Mouse (Mus musculus): ENCODE results near the gene Becn1.

The Becn1 gene

DNA sequence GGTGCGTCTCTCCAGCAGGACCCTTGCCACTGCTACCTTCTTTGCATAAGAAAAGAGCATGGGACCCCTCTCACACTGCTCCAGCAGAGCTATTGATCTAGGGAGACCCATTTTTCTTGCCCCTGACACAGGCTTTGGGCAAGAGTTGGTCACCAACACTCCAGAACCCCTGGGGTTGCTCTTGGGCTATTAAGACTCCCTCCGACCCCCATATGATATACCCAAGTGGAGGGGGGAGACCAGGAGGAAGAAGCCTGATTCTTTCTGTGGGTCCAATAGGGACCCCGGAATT is 38.2 kb downstream of the Becn1 start:
- DNase-seq = no peak

DNA sequence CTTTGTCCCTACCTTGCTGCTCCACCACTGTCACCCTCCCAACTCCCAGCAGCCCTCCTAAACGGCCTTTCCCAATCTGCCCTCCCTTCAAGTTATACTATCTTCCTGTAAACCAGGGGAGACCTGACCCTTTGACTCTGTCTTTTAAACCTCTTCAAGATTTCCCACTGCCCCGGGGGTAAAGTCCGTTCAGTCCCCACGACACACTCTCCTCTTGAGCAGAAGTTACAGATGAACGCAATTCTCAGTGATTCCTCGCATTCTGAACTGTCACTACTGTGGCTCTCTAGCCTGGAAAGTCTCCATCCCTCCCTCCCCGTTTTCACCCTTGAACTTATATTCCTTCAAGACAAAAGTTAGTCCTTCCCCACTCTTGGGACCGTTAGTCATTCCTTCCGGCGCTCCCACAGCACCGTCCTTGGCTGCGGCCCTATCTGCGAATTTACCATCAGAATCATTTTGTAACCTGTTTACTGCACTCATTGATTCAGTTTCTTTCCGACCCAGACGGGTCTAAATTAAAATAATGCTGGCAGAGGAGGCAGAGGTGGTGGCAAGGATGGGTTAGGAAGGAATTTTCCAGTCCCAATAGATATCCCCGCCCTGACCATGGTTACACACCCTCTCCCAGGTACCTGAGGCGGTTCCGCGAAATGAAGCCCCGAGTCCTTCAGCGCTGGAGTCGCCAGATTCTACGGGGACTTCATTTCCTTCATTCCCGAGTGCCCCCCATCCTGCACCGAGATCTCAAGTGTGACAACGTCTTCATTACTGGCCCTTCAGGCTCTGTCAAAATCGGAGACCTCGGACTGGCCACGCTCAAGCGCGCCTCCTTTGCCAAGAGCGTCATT is 38.7 kb downstream of the Becn1 start:
- no peak for DNase-seq

DNA sequence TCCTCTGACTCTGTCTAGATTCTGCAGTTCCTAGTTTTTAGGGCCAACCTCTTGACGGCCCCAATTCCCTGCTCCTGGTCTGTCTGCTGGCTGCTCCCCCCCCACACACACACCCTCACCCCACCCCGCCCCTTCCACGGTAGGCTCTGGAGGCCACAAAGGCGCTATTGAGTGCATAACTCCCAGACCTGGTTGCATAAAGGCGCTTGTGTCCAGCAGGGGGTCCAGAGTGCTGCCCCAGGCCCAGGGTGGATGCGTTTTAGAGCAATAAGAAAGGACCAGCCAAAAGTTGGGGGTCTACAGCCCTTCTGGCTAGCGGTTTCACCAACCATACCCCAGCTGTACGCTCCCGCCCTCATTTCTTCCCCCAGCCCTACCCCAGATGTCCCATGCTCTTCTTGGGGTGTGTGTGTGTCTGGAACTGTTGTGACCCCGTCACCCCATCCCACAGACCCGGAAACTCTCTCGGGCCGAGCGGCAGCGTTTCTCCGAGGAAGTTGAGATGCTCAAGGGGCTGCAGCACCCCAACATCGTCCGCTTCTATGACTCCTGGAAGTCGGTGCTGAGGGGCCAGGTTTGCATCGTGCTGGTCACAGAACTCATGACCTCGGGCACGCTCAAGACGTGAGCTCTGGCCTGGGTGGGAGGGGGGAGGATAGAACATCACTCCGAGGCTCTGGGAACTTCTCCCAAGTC is 39.7 kb downstream of the Becn1 start:
- DNase-seq = no peak

DNA sequence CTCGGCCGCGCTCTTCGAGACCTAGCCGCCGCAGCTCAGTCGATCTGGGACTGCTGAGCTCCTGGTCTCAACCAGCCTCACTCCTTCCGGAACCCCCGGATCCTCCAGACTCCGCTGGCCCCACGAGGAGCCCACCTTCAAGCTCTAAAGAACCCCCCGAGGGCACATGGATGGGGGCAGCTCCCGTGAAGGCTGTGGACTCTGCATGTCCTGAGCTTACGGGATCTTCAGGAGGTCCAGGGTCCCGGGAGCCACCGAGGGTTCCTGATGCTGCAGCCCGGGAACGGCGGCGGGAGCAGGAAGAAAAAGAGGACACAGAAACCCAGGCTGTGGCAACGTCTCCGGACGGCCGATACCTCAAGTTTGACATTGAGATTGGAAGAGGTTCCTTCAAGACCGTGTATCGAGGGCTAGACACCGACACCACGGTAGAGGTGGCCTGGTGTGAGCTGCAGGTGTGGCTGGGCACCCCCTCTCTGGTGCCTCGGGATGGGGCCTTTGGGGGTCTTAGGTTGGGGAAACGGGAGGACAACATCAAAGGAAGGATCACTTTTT is 41.2 kb downstream of the Becn1 start:
- no peak for DNase-seq

GRCm38 (mm10) chr11:101259948-101260825 is 41.9 kb downstream of the Becn1 start, which contains the start of gene Wnk4:
TSS of gene Wnk4 (plus strand) at chr11:101260567.
- DNase-seq = no peak

- DNase-seq = no peak
Observed at GRCm38 (mm10) chr11:101259261-101259712, 42.8 kb downstream of the Becn1 start.

DNA sequence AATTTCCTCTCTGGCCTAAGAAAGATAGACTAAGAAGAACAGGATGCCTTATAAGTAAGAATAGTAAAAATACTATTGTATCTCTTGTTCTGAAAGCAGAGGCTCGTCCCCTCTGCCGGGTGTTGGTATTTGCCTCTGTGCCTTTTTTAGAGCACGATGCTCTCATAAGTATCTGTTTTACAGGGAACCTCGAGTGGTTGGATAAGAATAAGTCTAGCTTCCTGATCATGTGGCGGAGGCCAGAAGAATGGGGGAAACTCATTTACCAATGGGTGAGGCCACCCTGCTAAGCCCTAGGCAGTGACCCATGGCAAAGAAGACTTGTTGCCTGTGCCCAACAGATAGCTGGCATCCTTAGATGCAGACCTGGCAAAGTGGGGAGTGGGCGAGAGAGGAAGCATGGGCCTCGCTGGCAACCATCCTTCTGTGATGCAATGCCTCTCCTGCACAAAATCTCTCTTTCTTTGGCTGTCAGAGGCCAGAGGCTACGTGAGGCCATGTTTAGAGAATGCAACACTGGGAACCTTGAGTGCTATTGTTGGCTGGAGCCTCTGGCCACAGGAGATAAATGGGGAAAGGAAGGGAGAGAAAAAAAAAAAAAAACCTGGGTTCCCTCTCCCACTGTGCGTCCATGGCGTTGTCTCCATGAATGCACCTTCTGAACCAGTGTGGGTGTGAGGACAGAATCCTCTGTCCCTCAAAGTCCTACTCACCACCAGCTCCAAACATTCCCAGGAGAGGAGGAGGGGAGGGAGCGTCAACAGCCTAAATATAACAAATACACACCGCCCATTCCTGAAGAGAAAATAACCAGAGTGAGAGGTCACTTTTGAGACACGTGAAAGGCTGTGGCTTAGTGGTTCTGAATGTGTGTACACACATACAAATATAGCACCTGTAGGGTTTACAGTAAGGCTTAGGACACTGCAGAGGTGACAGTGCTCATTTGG is 46.0 kb downstream of the Becn1 start:
- DNase-seq = no peak

DNA sequence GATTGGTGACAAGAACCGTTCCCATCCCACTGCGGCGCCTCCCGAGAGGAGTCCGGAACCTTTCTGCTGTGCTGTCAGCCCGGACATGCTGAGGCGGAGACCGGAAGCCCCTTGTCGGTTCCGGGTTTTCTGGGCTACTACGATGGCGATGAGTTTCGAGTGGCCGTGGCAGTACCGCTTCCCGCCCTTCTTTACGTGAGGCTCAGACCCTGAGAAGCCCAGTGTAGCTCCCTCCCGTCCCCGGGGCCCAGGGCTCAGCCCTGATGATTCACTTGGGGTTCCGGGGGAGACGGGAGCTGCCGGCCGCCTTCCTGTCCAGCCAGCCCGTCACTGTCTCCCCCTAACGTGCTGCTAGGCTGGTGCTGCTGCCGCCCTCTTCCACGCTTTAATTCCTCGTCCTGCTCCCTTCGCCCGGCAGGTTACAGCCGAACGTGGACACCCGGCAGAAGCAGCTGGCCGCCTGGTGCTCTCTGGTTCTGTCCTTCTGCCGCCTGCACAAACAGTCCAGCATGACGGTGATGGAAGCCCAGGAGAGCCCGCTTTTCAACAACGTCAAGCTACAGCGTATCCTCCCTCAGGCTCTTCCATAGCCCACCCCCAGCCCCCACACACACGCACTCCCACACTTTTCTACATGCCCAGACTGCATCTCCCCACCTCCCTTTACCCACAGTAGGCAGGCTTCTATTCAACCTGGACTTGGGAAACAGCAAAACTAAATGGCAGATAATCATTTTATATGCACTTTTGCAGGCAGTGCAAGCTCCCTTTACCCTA is 48.3 kb downstream of the Becn1 start, which contains the start of gene Vps25:
TSS of gene Vps25 (plus strand) at position 95 of the 777 bp plus-strand sequence.
- peak; percentile 66 to 82 for DNase-seq

DNA sequence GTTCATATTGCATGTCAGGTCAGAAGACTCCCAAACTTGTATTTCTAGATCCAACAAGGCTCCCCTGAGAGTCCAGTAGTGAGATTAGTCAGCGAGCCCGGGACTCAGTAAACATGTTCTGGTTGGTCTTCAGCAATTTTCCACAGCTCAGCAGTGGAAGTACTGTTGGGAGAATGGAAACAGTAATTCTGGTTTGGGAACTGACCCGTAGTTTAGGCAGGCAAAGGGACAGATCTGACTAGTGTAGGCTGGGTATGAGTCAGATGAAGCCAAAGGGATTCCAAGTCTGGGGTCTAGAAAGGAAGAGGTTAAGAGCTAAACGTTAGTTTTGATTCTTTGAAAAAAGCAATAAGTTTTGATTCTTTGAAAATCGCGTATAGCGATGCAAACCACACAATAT is 49.1 kb downstream of the Becn1 start:
- DNase-seq = no peak

- no peak for DNase-seq
Observed at GRCm38 (mm10) chr11:101251031-101251430, 51.1 kb downstream of the Becn1 start.

DNA sequence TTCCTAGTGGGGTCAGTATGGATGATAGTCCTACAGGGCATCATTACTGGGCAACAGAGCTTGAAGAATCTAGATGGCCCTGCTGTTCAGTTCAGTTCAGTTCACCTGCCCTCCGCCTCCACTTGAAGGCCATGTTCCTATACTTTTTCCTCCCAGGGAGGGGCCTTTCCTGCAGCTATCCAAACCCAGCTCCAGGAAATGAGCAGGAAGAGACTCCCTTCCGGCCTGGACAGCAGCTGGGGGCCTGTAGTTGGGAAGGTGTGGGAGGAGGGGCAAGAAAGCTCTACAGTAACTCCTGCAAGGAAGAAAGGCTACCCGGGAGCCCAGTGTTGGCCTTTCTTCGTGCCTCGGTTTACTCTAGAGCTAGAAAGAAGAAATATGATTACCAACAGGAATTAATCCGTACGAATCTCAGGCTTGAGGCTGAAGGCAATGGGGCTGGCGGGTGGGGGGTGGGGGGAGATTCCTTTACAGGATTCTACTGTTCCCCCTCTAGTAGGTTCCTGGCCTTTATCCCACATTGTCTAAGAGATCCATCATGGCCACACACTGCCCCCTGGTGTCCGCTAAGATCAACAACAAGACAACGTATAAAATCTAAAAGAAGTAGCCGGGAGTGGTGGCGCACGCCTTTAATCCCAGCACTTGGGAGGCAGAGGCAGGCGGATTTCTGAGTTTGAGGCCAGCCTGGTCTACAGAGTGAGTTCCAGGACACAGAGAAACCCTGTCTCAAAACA is 53.7 kb downstream of the Becn1 start:
- DNase-seq = peak; percentile 23 to 65

DNA sequence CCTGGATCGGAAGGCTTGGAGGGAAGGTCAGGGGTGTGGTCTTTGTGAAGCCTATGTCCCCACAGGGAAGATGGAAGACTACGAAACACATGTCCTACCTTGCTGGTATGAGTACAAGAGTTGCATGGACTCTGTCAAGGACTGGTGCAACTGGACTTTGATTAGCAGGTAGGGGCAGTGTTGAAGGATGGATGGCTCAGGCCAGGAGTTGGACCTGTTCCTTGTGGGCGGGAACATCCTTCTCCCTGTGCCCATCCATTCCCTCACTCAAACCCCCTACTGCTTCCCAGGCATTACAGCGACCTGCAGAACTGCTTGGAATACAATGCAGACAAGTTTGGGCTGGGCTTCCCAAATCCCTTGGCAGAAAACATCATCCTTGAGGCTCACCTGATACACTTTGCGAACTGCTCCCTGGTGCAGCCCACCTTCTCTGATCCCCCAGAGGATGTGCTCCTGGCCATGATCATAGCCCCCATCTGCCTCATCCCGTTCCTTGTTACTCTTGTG is 54.5 kb downstream of the Becn1 start:
- no peak for DNase-seq

DNA sequence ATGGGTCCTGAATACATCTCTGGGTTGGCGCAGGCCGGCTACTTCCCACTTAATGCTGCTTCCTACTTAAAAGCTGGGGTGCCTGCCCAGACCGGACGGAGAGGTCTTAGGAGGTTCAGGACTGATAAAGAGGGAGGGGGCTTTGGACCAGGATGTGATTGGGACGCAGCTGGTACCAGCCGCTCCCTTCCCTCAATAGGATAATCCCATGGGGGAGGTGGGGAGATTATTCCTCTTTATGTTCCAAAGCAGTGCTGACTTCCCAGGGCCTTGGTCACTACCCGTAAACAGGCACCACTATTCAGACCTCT is 55.4 kb downstream of the Becn1 start:
- no peak for DNase-seq

DNA sequence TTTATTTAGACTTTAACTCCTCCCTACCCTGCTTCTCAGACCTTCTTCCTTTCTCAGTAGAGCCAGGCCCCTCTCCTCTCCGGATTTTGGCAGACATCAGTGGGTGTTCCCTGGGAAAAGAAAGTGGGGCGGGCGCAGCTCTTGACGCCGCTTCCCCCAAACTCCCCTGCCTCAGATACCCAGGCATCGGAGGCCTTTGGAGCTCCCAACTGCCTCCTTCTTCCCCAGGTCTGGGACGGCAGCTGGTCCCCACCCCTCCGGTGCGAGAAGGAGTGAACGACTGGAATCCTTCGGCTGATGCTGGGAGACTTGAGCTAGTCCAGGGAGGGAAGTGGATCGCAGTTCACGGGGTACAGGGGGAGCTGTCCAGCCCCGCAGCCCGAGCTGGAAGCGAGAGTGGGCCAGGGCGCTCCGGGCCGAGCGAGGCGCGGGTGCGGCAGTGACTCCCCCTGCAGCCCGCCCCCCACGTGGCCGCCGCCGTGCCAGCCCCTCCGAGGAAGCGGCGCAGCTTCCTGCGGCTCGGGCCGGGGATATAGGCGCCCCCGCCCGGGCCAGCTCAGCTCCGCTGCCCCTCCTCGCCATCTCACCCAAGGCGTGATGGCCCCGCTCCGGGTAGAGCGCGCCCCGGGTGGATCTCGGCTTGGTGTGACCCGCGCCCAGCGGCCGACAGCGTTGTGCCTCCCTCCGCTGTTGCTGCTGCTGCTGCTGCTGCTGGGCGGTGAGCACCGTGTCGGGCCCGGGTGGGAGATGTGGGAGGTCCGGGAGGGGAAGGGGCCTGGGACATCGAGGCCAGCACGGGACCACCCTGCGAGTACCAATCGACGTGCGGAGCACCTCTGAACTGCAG is 56.0 kb downstream of the Becn1 start, which contains the start of gene Ramp2:
TSS of gene Ramp2 (plus strand) at position 174 of the 847 bp plus-strand sequence.
- no peak for DNase-seq

GRCm38 (mm10) chr11:101245071-101245470 is 57.0 kb downstream of the Becn1 start:
- no peak for DNase-seq

DNA sequence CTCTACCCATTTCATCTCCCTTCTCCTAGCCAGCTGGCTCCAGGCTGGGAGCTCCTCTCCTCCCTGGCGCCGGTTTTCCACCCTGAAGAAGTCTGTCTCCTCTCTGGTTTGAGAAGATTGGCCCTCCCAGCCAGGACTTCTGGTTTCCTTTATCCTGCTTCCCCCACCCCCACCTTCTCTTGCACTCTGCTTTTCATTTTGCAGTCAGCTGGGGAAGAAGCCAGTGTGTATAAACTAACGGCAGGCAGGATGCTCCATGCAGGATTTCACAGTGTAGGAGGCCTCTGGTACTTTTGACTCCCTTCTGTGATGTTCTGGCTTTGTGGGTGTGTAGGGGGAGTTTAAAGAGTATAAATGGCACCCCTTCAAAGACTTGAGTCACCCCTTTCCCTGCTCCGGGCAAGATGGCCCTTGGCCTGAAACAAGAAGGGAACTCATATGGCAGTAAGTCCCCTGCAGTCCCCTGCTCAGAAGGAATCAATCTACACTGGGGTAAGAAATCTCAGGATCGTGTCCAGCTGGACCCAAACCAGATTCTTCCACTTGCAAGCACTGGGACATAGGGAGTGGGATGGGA is 63.9 kb downstream of the Becn1 start:
- no peak for DNase-seq

- DNase-seq = no peak
Observed at GRCm38 (mm10) chr11:101236782-101237181, 65.3 kb downstream of the Becn1 start.

Data from spleen, adult 18-20 months (tissue).